Mouse (Mus musculus) sigmoid colon, adult 10 weeks (tissue): ENCODE results near the gene Rnf217. TPM values are rescaled to one million over a fixed set of nuclear protein-coding genes. Genes with fewer than 3 reads are reported as not detected.

ENCODE experiments used
- polyA plus RNA-seq: library from polyadenylated mRNA; stranded (reverse); fragments of 350-450 nt; fragmentation: Illumina TruSeq; extraction: RNeasy Lipid Tissue Mini Kit (QIAGEN cat#74804); gene quantifications from one replicate; pipeline ENCODE4 v1.2.3, GENCODE M21; 2014; ENCODE audit warnings: low read depth, low replicate concordance

Rnf217 gene
- polyA plus RNA-seq, result 9.0 TPM

DNA sequence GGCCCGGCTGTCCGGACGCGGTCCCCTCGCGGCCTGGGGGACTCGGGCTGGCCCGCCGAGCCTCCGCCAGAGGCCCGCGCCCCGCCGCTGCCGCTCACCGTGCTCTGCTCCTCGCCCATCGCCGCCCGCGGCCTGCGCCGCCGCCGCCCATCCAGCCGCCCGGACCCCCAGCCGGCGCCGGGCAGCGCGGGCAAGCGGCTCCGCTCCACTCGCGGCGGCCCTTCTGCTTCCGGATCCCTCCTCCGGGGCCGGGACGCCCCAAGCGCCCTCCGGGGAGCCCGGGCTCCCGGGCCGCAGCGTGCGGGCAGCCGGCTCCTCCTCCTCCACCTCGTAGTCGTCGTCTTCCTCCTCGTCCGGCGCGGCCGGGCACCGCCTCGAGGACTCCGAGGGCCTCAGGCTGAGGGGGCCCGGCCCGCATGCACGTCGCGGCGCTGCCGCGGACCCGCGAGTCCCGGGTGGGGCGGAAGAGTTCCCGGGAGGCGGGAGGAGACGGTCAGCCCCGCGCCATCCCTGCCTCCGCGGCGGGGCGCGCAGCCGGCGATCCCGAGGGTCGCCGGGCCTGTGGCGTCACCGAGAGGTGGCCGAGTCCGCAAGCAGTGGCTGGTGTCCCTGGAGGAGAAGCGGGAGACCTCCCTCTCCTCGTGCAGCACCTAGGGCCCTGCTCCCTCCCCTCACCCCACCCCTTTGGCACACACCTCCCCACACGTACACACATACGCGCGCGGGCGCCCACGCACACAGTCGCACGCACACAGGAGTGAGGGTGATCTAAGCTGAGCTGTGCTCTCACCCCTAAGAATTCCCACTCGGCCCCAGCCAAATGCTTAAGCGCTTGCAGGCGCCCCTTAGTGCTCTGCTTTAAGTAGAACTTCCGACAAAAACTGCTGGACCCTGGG is at the start of gene Rnf217:
TSS of gene Rnf217 (minus strand) at position 119 of the 896 bp plus-strand sequence.

DNA sequence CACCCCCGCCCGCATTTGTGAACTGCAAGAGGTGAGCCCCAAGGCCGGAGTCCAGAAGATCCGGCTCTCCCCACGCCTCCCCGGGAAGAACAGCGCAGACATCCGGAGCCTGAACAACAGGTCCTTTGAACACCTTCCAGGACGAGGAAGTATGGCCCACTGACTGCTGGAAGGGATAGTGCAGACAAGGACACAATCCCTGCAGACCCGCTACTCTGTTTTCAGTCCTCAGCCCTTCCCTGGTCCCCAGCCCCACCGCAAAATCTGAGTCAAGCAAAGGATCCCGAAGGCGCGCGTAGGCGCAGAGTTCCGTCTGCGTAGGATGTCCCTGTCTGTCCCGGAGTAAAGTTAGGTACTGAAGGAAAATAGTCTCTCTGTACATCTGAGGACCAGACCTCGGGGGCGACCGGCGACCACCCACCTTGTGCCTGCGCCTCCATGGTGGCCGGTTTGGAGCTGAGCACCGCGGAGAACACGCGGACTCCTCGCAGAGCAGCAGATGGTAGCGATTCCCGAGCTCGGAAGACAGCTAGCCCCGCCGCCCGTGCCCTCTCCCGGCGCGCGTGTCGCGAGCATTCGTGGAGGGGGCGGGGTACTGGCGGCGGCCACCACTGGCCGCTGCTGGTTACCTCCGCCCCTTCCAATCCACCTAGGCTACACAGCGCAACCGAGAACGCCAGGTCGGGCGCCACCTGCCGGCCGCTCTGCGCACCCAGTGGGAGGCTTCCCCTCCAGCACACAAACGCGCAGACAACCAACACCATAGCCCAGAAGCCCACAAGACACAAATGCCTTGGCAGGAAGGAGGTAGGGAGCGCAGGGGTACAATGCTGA is 163.5 kb downstream of the Rnf217 start, which contains the start of gene Tpd52l1:
TSS of gene Tpd52l1 (minus strand) at position 668 of the 834 bp plus-strand sequence.

Other genes with a start within 250 kb of the Rnf217 start
- 9.7 TPM for gene Tpd52l1, start 163.2 kb downstream of the Rnf217 start, polyA plus RNA-seq